Mouse (Mus musculus): ENCODE results near the gene Syngap1. TPM values are rescaled to one million over a fixed set of nuclear protein-coding genes. Genes with fewer than 3 reads are reported as not detected.
"Not testable (repeated sequence)": the region's sequence is repeated elsewhere in the genome, so short reads cannot be mapped to it uniquely, and the experiment has no call there.

Gene Syngap1
- polyA plus RNA-seq, 1 experiment from 2014 or later, result 1.8 TPM

DNA sequence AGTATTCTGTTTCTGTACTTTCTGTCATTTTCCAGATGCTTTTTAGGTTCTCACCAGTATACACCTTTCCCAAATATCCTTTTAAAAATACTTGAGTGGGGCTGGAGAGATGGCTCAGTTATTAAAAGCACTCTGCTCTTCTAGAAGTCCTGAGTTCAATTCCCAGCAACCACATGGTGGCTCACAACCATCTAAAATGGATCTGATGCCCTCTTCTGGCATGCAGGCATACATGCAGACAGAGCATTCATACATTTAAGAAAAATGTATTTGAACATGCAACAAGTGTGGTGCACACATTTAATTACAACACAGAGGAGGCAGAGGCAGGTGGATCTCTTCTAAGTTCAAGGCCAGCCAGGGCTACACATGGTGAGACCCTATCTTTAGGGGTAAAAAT lies 34.4 kb downstream of the Syngap1 start:
- Histone ChIP-seq H3K9ac (no peak overlapping the region), H3K27me3 (ENCODE audit: insufficient read depth, low read length) (no peaks in the 10 kb centered on the region), H3K36me3 (ENCODE audit: insufficient read depth) (peaks cover 51% of the 10 kb centered on the region), H3K9me3 (ENCODE audit: low read depth, low read length) (no peaks in the 10 kb centered on the region), H3K4me3 (ENCODE audit: low read depth, low read length) (no peak overlapping the region), H3K4me2 (no peak overlapping the region), H3K27ac (ENCODE audit: low read depth) (no peak overlapping the region), H3K4me1 (ENCODE audit: insufficient read depth) (no peaks in the 10 kb centered on the region)
- peak; percentile 41 for TF ChIP-seq CTCF (IDR thresholded peaks at IDR 0.05; ENCODE audit: low read depth)
- no peak for DNase-seq
- ATAC-seq (ENCODE audit: insufficient read depth), result no peak

DNA sequence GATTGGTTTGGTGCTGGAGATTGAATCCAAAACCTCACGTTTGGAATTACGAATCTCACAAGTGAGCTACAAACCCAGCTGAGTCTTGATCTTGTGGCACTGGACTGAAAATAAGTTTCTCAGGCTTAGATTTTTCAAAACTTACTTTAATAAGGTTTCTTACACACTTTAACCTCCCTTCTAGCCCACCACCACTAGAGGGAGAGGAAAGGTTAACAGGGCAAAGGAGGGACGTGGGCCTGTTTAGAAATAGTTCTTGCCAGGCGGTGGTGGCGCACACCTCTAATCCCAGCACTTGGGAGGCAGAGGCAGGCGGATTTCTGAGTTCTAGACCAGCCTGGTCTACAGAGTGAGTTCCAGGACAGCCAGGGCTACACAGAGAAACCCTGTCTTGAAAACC lies 36.3 kb downstream of the Syngap1 start:
- H3K9me3 ChIP-seq (ENCODE audit: low read depth, low read length); H3K4me3 ChIP-seq (ENCODE audit: low read depth, low read length); ATAC-seq (ENCODE audit: insufficient read depth); H3K9ac ChIP-seq; H3K4me1 ChIP-seq (ENCODE audit: insufficient read depth); H3K27ac ChIP-seq (ENCODE audit: low read depth); DNase-seq; H3K4me2 ChIP-seq; H3K27me3 ChIP-seq (ENCODE audit: insufficient read depth, low read length): not testable (repeated sequence)
- H3K36me3 ChIP-seq (ENCODE audit: insufficient read depth), result peaks cover 53% of the 10 kb centered on the region
- WGBS, result 83% methylated on average over 6 of the region's 6 CpGs
- peak; percentile 15; the same call in 1 of the 2 replicates for TF ChIP-seq CTCF (IDR thresholded peaks at IDR 0.05; ENCODE audit: low read depth)

DNA sequence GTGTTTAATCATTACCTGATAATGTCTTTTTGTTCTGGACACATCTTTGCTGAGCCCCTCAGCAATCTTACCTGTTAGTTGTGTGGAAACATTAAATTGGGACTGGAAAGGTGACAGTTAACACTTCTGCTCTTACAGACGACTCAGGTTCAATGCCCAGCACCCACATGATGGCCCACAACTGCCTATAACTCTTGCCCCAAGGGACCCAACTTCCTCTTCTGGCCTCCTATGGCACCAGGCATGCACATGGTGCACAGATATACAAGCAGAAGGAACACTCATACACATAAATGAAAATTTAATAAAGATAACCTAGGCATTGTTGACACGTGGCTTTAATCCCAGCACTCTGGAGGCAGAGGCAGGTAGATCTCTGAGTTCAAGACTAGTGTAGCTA lies 38.4 kb downstream of the Syngap1 start:
- Histone ChIP-seq H3K36me3 (ENCODE audit: insufficient read depth) (peaks cover 52% of the 10 kb centered on the region), H3K4me3 (ENCODE audit: low read depth, low read length) (no peak overlapping the region), H3K27me3 (ENCODE audit: insufficient read depth, low read length) (no peaks in the 10 kb centered on the region), H3K9me3 (ENCODE audit: low read depth, low read length) (no peaks in the 10 kb centered on the region), H3K9ac (no peak overlapping the region), H3K27ac (ENCODE audit: low read depth) (no peak overlapping the region), H3K4me1 (ENCODE audit: insufficient read depth) (no peaks in the 10 kb centered on the region), H3K4me2 (no peak overlapping the region)
- 70% methylated on average over 2 of the region's 2 CpGs for WGBS
- DNase-seq (no peak), ATAC-seq (ENCODE audit: insufficient read depth) (no peak)
- TF ChIP-seq CTCF (IDR thresholded peaks at IDR 0.05; ENCODE audit: low read depth), result no peak

DNA sequence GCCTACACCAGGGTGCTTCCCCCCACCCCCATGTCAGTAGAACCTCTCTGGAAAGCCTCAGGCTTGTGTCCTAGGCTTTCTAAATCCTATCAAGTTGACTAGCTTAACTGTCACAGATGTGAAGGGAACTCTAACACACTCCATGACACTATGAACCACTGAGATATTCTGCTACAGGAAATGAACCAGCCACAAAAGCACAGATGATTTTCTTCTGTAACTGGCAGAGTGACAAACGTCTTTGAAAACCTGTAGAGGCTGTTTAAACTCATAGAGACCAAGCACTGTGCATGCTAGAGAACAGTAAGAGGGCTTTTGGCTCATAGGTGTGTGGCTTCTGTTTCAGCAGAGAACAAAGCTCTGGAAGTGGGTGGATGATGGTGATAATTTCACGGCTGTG lies 40.0 kb downstream of the Syngap1 start:
- H3K4me3 ChIP-seq (ENCODE audit: low read depth, low read length), result no peak overlapping the region
- no peaks in the 10 kb centered on the region for H3K27me3 ChIP-seq (ENCODE audit: insufficient read depth, low read length)
- no peak for DNase-seq
- no peak for ATAC-seq (ENCODE audit: insufficient read depth)
- H3K9me3 ChIP-seq (ENCODE audit: low read depth, low read length), result no peaks in the 10 kb centered on the region
- no peaks in the 10 kb centered on the region for H3K4me1 ChIP-seq (ENCODE audit: insufficient read depth)
- TF ChIP-seq CTCF (IDR thresholded peaks at IDR 0.05; ENCODE audit: low read depth), result no peak
- WGBS, result 67% methylated on average over 2 of the region's 2 CpGs
- H3K27ac ChIP-seq (ENCODE audit: low read depth), result no peak overlapping the region
- no peak overlapping the region for H3K9ac ChIP-seq
- peaks cover 35% of the 10 kb centered on the region for H3K36me3 ChIP-seq (ENCODE audit: insufficient read depth)
- no peak overlapping the region for H3K4me2 ChIP-seq

DNA sequence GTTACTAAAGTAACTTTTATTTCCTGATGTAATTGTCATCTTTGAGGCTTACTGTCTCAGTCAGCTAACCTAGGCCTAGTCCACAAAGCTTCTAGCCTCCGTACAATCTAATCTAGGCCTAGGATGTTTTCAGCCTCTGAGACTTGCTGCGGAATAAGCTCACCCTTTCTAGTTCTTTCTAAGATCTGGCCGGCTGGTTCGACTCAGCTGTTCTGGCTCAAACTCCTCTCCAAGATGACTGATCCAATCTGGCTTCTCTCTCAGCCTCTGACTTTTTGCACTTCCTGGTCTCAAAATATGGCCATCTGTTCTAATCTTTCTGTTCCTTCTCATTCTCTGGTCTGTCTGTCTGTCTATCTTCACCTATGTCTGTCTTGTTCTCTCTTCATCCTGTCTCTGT lies 42.3 kb downstream of the Syngap1 start:
- ATAC-seq (ENCODE audit: insufficient read depth), result no peak
- Histone ChIP-seq H3K9ac (no peak overlapping the region), H3K4me3 (ENCODE audit: low read depth, low read length) (no peak overlapping the region), H3K4me2 (no peak overlapping the region), H3K4me1 (ENCODE audit: insufficient read depth) (no peaks in the 10 kb centered on the region), H3K36me3 (ENCODE audit: insufficient read depth) (peaks cover 21% of the 10 kb centered on the region), H3K27ac (ENCODE audit: low read depth) (no peak overlapping the region), H3K9me3 (ENCODE audit: low read depth, low read length) (no peaks in the 10 kb centered on the region), H3K27me3 (ENCODE audit: insufficient read depth, low read length) (no peaks in the 10 kb centered on the region)
- DNase-seq, result no peak
- WGBS, result 86% methylated on average over 4 of the region's 4 CpGs
- TF ChIP-seq CTCF (IDR thresholded peaks at IDR 0.05; ENCODE audit: low read depth), result no peak

DNA sequence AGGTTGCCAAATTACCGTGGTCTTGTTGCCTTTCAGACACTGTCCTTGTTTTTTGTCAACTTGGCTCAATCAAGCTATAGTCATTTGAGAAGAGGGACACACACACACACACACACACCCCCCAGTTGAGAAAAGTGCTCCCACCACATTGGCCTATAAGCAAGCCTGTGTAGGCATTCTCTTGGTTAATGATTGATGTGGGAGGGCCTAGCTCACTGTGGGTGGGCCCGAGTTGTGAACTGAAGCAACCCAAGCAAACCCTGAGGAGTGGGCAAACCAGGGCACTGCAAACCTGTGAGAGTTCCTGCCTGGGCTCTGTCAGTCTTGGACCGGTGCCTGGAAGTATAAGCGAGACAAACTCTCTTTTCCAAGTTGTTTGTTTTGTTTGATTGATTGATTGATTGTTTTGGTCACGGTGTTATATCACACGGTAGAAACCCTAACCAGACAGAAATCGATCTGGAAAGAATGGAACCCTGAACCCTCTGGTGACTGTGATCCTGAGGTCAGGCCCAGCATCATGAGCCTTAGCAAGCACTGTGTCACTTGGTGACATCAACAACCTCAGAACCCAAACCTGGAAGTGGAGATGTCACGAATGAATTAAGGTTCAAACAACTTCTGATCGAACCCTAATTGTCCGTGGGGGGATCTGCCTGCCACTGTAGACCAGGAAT lies 44.6 kb downstream of the Syngap1 start:
- TF ChIP-seq CTCF (IDR thresholded peaks at IDR 0.05; ENCODE audit: low read depth), result no peak
- no peak for DNase-seq
- Histone ChIP-seq H3K4me3 (ENCODE audit: low read depth, low read length) (no peak overlapping the region), H3K36me3 (ENCODE audit: insufficient read depth) (peaks cover 4% of the 10 kb centered on the region; the same call in 1 of the 2 replicates), H3K9ac (no peak overlapping the region), H3K9me3 (ENCODE audit: low read depth, low read length) (no peaks in the 10 kb centered on the region), H3K4me2 (no peak overlapping the region), H3K27me3 (ENCODE audit: insufficient read depth, low read length) (no peaks in the 10 kb centered on the region), H3K4me1 (ENCODE audit: insufficient read depth) (no peaks in the 10 kb centered on the region), H3K27ac (ENCODE audit: low read depth) (no peak overlapping the region)
- ATAC-seq (ENCODE audit: insufficient read depth), result no peak
- 60% methylated on average over 10 of the region's 10 CpGs for WGBS

DNA sequence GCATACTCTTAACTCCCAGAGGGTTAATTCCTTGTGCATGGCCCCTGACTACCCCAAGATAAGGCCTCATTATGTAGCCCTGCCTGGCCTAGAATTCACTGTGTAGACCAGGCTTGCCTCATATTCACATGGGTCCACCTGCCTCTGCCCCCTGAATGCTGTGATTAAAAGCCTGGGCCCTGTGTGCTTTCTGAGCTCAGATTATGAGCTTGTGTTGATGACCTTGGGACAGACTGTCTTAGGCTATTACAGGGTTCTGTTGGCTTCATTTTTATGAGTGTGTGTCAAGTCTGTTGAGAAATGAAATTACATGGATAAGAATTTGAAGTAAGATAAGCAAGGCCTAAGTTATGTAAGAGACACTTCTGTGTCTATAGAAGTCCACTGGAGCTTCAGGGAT lies 49.5 kb downstream of the Syngap1 start:
- no peaks in the 10 kb centered on the region for H3K36me3 ChIP-seq (ENCODE audit: insufficient read depth)
- no peaks in the 10 kb centered on the region for H3K9me3 ChIP-seq (ENCODE audit: low read depth, low read length)
- no peak overlapping the region for H3K4me3 ChIP-seq (ENCODE audit: low read depth, low read length)
- H3K4me1 ChIP-seq (ENCODE audit: insufficient read depth), result no peaks in the 10 kb centered on the region
- H3K27ac ChIP-seq (ENCODE audit: low read depth), result no peak overlapping the region
- TF ChIP-seq CTCF (IDR thresholded peaks at IDR 0.05; ENCODE audit: low read depth), result no peak
- no peak overlapping the region for H3K4me2 ChIP-seq
- no peaks in the 10 kb centered on the region for H3K27me3 ChIP-seq (ENCODE audit: insufficient read depth, low read length)
- no peak overlapping the region for H3K9ac ChIP-seq
- ATAC-seq (ENCODE audit: insufficient read depth) (no peak), DNase-seq (no peak)
